Mouse (Mus musculus): ENCODE data around the gene Actl6a.
"Not testable (repeated sequence)": the region's sequence is repeated elsewhere in the genome, so short reads cannot be mapped to it uniquely, and the experiment has no call there.

Actl6a gene

DNA sequence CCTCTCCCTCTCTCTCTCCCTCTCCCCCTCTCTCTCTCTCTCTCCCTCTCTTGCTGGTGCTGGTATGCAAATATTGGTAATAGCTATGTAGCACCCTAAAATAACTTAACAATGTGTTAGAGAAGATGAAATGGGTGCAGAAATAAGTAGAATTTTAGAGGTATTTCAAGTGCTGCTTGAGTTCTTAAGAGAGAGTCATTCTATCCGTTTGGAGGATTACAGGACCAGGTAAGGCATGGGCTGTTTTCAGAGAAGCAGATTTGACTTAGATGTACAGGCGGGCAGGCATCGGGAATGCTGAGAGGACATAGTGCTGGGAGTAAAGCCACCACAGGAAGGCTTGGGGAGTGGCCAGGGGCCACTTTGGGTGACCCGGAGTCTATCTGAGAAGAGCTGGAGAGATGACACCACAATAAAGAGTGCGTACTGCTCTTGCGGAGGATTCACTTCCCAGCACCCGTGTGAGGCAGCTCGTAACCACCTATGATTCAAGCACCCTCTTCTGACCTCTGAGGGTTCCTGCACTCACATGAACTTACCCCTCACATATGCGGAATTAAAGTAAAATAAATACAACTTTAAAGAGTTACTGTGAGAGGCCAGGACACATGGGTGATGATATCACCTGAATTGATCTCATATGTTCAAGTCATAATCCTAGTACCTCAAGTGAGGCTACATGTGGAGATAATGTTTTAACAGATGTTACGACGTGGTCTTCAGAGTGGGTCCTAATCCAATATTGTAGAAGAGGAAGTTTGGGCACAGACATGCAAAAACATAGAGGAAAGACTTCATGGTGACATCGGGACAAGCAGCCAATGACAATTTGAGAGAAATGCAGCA lies 11.1 kb upstream of the Actl6a start:
- no peak for DNase-seq

DNA sequence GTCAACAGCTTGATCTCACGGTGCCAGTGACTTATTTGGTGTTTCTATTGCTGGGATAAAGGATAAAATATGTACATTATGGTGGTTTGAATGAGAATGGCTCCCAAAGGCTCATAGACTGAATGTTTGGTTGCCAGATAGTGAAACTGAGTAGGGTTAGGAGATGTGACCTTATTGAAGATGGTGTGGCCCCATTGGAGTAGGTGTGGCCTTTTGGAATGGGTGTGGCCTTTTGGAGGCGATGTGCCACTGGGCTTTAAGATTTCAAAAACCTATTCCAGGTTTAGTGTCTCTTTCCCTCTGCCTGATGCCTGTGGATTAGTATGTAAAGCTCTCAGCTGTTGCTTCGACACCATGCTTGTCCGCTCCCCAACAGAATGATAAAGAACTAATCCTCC lies 10.5 kb upstream of the Actl6a start:
- DNase-seq, result no peak

DNA sequence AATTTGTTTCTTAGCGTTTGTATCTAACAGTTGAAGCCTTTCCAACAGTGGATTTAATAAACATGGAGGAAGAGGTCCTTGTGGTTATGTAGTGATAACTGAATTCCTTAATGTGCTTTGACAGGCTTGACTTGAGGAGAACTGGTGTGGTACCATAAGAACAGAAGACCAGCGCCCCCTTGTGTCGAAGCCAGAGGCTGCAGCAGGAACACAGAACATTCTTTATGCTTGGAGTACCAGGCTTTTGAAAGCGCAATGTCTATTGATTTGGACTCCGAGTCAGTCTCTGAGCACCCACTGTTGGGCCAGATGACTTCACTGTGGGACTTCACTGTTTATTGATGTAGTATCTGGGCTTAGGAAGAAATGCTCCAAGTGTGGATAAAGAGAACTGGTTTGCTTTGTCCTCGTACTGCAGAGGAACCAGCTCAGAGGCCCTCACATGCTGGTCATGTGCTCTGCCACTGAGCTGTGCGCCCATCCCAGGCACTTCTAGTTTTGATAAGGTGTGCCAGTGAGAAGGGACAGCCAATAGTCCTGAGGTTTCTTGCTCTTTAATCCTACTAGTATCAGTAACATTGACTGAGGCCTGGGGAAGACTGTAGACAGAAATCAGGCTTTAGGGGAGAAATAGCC lies 7.8 kb upstream of the Actl6a start:
- DNase-seq, result peak; percentile 79 to 94

DNA sequence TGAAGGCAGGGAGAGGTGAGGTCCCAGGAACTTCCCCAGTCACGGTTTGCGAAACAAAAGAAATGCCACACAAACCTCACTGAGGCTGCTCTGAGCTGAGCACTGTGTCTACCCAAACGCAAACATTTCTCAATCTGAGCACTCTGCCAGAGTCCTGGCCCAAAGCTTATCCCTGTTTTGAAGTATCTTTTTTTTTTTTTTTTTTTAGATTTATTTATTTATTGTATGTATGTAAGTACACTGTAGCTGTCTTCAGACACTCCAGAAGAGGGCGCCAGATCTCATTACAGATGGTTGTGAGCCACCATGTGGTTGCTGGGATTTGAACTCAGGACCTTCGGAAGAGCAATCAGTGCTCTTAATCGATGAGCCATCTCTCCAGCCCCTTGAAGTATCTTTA lies 2.1 kb upstream of the Actl6a start:
- not testable (repeated sequence) for DNase-seq

DNA sequence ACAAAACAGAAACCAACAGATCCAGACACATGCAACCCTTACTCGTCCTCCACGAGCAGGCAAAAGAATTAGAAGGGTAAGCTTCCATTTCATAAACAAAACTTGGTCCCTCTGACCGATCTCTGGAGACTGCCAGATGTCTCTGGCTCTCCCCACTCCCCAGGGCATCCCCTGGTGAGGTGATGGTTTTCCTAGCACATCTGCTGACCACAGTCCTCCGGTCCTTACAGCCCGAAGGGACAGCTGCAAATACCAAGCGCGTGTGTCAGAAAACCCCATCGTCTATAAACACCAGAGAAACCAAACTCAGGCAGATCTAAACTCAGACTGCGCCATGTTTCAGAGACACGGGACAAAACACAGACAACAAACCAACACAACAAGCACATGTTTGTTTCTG lies 1.5 kb upstream of the Actl6a start:
- DNase-seq, result not testable (repeated sequence)

DNA sequence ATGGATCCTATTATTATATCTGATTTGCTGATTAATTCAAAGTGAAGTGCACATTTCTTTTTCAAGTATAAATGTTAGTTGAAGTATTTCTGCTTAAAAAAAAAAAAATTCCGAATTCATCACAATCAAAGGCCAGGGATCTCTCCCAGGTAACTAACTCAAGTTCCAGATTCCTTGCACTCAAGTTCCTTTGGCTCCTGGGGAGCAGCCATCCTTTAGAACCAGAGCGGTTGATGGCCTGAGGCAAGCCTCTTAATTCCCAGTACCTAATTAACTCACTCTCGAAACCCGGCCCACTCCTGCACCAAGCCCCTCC lies 1.9 kb downstream of the Actl6a start:
- no peak for DNase-seq

DNA sequence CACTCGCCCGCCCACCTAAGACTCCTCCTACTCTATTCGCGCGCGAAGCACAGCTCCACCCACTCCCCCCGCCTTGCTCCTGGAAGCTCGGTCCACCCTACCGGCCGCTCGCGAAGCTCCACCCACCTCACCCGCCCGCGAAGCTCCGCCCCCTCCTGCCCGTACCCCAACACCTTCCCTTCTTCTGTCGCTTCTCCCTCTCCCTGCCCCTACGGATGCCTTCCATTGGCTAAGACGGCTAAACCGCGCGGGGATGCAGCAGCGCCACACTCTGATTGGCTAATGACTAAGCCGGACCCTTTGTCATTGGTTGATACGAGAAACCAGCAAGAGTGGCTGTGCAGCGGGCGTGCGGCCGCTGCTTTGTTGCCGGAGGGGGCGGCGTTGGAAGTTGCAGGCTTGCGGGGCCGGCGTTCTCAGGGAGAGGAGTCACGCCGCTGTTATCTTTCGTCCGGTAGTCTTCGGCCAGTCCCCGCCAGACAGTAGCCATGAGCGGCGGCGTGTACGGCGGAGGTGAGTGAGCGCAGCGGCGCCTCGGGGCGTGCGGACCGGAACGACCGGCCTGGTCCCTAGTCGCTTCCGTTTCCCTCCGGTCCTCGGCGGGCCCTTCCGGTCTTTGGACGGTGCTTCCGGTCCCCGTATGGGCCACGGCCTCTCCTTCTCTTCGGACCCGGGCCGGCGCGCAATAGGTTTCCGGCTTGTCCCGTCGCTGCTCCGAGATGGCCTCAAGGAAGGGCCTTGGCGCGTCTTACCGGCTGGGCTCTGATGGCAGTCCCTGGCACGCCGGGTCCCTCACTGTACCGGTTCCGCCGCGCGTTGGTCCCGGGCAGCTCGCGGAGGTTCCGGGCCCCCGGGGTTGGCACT lies 2.5 kb downstream of the Actl6a start:
- DNase-seq, result peak; percentile 98 to 99

DNA sequence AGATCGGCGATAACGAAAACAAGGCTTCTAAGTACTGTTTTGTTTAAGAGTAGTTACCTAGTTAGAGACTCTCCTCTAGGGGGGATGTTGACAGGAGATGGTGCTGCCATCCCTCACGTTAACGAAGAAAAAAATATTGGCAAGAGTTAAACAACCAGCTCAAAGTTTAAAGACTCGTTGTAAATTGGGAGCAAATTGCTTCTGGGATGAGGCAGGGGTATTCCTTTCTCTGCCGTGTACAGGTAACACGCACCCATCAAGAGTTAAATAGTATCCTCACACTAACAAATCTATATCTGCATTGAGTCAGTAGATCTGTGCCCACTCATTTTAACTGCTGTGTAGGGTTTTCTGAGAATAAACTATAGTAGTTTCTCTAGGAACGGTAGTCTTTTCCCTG lies 3.3 kb downstream of the Actl6a start:
- DNase-seq, result no peak

DNA sequence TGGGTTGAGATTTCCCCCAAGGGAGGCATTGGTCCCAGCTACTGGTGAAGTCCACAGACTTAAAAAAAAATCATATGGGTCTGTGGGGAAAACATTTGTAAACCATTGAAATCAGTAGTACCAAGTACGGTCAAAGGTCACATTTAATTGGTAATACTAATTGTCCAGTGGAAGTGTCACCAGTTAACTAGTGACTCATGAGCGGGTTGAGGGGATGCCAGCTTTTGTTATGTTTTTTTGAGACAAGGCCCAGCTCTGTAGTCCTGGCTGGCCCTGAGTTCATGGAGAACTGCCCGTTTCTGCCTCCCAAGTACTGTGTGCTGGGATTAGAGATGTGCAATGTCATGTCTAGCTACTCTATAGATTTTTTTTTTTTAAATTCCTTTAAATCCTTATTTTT lies 7.6 kb downstream of the Actl6a start:
- peak in 1 of 2 experiments; percentile 33 for DNase-seq

DNA sequence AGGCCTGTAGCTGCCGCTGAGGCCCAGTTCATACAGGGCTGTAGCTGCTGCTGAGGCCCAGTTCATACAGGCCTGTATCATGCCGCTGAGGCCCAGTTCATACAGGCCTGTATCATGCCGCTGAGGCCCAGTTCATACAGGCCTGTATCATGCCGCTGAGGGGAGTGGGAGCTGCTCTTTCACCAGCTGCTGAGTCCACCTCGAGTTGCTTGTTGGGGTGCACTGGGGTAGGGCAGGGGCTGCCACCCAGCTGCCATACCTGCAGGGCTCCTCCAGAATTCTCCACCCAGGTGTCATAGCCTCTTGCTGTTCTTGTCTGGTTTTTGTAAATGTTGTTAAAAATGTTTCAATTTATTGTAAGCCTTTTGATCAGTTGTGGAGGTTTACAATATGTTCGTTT lies 11.3 kb downstream of the Actl6a start:
- DNase-seq, result not testable (repeated sequence)

DNA sequence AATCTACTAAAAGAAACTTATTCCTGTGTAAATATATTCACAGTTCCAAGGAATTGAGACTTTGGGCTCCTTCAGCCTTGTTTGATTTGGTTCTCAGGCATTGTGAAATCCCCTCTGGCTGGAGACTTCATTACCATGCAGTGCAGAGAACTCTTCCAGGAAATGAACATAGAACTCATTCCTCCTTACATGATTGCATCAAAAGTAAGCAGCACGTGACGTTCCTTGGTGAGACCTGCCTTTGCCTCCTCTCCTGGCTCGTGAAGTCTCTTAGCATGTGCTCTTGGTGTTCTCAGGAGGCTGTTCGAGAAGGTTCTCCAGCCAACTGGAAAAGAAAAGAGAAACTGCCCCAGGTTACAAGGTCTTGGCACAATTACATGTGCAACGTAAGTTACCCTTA lies 12.2 kb downstream of the Actl6a start:
- no peak for DNase-seq

DNA sequence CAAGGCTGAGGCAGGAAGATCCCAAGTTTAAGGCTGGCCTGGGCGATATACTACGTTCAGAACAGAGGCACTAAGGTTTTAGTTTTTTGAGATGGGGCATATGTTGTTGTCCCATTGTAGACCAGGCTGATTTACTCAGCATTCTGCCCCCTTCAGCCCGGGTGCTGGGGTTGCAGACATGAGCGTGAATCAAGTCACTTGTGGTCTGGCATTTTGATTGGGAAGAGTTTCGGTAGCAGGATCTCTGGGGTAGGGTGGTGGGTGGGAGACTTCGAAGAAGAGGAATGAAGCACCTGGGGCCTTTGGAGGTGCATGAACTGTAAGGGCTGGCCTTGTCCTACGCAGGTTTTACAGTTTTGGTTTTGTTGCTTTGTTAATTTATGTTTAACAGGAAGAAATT lies 18.1 kb downstream of the Actl6a start:
- DNase-seq, result no peak

DNA sequence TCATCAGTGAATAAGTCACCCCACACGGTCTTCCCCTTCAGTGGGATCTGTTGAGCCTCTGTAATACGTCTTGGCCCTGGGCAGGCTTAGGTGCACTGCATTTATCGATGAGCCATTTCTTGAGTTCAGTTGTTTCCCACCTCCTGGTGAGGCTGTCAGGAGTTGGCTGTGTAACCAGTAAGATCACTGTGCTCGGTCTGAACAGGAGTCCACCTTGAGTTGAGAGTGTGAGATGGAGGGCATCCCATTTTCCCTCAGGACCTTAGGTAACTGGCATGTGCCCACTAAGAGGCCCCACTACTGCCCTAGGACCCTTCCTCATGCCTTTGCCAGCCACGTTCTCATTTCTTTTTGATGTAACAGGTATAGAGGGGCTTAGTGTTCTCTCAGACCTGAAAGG lies 19.9 kb downstream of the Actl6a start:
- no peak for DNase-seq

DNA sequence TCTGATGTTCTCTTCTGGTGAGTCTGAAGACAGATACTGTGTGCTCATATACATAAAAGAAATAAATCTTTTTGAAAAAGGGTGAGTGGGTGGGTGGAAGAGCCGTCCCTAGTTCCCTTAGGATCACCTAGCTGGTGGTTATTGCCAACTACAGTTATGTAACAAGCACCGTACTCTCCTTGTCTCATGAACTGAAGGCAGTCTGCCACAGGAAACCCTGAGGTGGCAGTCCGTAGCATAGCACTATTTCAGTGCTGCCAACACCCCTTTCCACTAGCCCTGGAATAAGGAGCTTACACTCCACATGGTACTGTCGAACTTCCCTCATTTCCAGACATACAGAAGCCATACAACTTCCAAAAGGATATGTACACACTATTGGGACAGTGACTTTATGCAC lies 21.8 kb downstream of the Actl6a start:
- DNase-seq, result no peak

DNA sequence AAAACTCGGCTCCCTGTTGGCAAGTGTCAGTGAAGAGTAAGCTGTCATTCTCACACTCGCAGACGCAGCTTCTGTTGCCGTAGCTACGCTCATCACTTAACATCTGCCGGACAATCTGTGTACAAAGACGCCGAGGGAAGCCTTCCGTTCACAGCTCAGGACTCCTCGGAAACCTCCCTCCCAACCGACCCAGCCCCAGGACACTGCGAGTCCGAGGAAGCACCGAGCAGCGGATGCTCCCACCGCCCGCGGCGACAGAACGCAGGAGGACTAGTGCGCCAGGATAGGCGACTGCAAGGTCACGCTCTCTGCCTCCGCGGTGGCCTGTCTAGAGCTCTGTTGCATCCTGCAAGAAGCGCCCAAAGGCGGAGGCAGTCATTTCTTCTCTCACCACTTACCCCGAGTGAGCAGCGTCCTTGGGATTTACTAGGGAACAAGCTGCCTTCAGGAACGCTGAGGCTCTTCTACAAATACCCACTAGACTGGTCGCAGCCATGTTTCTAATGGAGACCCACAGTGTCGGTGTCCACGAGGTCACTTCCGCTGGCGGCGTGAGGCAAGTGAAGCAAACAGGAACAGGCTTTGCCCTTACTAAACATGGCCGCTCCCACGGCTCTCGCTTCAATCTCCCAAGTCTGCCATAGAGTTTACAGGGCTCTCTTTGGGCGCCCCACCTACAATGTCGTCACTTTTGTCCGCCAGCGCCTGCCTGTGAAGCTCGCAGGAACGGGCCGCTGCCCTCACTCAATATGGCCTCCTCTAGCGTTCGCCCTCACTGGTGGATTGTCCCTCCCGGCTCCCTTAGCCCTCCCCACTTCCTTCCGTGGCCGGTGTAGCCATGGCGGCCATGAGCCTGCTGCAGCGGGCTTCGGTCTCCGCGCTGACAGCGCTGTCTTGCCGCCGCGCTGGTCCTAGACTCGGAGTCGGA lies 30.4 kb downstream of the Actl6a start, which contains the start of gene Ndufb5:
Gene Ndufb5 (plus strand): TSS at position 747 of the 928 bp plus-strand sequence.
- peak; percentile 99 for DNase-seq

DNA sequence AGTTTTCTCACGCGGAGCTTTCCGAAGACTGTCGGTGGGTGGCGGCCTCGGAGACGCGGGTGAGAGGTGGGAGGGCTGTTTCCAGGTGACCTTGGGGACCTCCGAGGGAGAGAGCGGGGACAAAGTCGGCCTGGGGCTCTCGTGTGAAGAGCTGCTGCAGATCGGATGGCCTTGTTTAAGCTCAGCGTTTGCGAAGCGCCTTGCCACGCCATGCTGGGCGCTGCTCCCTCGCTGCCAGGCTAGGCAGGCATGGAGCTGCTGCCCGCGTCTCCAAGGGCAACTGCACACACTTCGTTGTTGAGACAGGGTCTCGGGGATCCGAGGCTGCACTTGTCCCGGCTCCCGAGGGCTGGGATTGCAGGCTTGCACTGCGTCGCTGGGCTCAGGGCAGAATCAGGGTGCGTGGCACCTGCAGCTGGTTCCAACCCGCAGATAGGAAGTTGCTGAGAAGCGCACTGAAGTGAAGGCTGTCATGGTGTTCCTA lies 31.1 kb downstream of the Actl6a start, which contains the start of gene Mrpl47:
Gene Mrpl47 (minus strand): TSS at position 434 of the 484 bp plus-strand sequence.
- DNase-seq, result no peak

DNA sequence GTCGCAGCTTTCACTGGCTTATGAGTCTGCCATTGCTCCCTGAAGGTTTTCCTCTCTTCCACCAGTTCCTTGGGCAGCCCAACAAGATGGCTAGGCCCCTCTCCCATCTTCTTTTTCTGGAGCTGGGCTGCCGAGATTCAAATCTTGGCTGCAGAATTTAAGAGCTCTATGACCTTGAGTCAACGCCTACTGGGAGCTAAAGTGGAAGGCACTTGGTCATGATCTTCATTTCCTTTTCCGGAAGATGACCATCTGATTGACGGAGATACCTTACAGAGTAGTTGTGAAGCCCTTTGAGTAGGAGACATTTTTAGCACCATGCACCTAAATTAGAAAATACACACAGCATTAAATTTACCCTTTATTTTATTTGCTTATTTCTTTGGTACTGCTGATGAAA lies 32.5 kb downstream of the Actl6a start:
- DNase-seq, result no peak

DNA sequence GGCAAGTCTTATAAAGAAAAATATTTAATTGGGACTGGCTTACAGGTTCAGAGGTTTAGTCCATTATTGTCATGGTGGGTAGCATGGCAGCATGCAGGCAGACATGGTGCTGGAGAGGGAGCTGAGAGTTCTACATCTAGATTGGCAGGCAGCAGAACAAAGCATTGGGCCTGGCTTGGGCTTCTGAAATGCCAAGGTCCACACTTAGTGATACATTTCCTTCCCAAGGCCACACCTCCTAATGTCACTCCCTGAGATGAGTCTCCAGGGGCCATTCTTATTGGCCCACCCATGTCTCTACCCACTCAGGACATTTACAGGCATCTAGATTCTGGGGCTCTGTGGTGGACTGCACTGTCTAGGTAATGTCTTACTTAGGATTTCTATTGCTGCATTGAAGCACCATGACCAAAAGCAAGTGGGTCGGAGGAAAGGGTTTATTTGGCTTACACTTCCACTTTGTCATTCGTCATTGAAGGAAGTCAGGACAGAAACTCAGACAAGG lies 36.2 kb downstream of the Actl6a start:
- no peak for DNase-seq

DNA sequence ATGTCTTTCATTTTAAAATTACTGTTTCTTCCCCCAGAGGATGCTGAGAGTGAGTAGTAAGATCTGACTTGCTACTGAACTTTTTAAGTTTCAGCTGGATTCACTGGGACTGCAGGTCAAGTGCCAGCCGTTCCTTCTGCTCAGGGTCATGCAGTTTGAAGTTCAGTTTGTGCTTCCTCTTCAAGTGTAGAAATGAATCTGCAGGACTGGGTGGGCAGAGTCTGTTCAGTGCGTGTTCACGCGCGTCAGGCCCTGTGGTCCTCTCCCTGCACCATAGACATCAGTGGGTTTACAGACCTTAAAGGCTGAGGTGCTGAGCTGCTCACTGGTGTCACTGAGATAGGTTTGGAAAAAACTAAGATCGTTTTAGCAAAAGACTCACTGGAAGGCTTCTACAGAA lies 38.9 kb downstream of the Actl6a start:
- DNase-seq, result no peak

DNA sequence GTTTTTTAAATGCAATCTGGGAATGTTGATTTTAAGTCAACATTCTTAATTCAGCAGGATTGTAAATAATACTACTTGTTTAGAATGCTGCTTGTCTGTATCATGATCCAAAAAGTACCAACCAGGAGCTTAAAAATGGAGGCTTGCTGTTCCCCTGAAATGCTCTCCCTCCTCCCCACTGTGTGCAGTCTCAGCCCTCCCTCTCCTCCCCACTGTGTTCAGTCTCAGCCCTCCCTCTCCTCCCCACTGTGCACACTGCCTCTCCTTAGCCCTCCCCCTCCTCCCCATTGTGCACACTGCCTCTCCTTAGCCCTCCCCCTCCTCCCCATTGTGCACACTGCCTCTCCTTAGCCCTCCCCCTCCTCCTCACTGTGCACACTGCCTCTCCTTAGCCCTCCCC lies 39.3 kb downstream of the Actl6a start:
- not testable (repeated sequence) for DNase-seq

DNA sequence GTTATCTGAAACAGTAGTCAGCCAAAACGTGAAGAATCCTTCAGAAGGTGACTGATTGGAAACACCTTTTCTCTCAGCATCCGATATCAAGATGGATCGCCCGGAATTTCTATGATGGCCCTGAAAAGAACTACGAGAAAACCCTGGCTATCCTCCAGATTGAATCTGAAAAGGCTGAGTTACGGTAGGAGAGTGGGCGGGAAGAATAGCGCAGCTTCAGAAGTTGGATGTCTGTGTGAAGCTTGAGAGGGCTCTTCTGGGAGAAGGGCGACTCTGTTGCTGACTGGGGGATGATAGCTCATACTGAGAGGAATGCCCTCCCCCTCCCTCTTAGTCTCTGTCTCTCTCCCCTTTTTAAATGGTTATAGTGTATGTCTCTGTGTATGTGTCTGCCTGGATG lies 42.3 kb downstream of the Actl6a start:
- no peak for DNase-seq

Data from kidney, adult 8-10 months (tissue).